Mouse (Mus musculus) lung, postnatal 0 days (tissue): ENCODE measurements around the gene Hdac9.

Experiments
- CTCF ChIP-seq: IDR thresholded peaks from 2 replicates; pipeline ENCODE4 v1.5.1; 2016; ENCODE audit warnings: antibody characterized with exemption, mild to moderate bottlenecking
- EP300 ChIP-seq: IDR thresholded peaks from 2 replicates; pipeline ENCODE4 v1.6.1; 2016; ENCODE audit warnings: antibody characterized with exemption, mild to moderate bottlenecking, control low read depth

DNA sequence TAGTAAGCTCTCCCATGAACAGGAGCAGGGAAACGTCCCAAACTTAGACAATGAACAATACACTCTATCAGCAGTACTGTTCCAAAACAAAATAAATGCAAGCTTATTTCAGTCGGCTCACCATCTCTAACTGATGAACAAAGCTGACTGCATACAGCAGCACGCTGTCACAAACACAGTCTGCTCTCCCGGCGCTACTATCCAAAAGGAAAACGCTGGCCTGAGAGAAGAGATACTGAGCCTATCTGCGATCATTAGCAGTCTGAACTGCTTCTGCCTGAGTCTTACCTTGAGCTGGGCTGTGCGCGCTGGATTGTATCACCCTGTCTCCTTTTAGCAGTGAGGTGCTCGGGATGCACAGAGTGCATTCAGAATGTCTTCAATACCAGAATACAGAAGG is 299.1 kb downstream of the Hdac9 start:
- TF ChIP-seq CTCF (no peak), EP300 (no peak)
